Mouse (Mus musculus) subcutaneous adipose tissue, adult 2 months (tissue): ENCODE measurements around the gene Raver1. TPM values are rescaled to one million over a fixed set of nuclear protein-coding genes. Genes with fewer than 3 reads are reported as not detected.

Experiments
- polyA plus RNA-seq: library from polyadenylated mRNA; depleted of rRNA; stranded (reverse); fragments of >200 nt; gene quantifications from 2 replicates; pipeline ENCODE4 v1.2.3, GENCODE M21; 2012; ENCODE audit warnings: low replicate concordance; rRNA removed

The Raver1 gene
- 38.5 and 87.3 TPM in 2 replicates for polyA plus RNA-seq

DNA sequence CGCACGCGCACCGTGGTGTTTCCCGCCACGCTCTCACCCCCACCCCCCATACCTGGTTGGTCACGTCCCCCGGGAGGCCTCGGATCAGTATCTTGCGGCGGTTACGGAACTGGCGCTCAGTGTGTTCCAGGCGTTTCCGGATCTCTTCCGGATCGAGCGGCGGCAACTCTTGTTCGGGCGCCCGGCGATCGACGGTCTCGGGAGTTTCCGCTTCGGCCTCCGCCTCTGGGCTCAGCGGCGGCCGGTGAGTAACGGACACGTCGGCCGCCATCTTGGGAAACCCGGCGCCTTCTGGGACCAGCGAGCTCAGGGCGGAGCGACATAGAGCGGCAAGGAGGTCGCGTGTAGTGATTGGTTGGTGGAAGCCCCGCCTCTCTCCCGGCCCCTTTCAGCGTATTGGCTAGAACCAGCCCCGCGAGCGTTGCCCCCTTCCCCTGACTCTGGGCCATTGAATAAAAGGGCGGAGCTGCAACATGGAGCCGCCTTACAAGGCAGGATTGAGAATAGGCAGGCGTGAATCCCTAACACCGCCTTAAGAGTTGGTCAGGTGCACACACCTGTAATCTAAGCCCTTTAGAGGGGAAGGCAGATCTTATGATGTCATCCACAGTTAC is at the start of gene Raver1, which contains the start of gene Gm38431:
Gene Raver1, minus strand, starts transcription at position 302 of the 614 bp plus-strand sequence.
Gene Gm38431, minus strand, starts transcription at position 291 of the 614 bp plus-strand sequence.

DNA sequence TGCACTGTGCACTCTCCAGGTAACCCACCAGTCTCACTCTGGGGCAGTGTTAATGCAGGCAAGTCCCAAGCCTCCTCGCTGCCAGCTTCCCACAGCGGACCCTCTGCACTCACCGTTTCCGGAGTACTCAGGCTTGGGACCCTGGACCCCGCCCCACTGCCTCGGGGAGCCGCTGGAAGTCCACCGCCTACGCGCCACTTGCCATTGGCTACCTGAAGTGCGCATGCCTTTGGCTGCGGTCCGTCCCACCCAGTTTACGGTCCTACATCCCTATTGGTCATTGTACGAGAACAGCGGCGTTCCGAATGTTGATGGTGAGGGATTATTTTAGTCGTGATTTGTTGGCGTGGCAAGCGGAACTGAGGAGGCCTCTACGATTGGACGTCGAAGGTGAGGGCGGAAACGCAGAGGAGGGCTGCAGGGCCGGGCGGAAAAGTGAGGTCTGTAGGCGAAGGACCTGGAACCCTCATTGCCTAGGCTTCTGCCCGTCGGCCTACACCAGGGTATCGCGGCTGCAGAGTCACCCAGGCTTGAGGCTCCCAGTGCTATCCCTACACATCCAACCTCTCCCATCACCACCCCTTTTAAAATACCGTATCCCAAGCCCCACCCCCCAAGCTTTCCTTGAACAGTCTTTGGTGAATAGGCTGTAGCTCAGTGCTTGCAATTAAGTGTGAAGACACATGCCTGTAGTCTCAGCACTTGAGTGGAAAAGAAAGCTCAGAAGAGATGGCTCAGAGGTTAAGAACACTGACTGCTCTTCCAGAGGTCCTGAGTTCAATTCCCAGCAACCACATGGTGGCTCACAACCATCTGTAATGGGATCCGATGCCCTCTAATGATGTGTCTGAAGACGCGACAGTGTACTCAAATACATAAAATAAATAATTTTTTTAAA is 39.5 kb upstream of the Raver1 start, which contains the start of gene Tyk2:
Gene Tyk2, minus strand, starts transcription at position 185 of the 898 bp plus-strand sequence.

DNA sequence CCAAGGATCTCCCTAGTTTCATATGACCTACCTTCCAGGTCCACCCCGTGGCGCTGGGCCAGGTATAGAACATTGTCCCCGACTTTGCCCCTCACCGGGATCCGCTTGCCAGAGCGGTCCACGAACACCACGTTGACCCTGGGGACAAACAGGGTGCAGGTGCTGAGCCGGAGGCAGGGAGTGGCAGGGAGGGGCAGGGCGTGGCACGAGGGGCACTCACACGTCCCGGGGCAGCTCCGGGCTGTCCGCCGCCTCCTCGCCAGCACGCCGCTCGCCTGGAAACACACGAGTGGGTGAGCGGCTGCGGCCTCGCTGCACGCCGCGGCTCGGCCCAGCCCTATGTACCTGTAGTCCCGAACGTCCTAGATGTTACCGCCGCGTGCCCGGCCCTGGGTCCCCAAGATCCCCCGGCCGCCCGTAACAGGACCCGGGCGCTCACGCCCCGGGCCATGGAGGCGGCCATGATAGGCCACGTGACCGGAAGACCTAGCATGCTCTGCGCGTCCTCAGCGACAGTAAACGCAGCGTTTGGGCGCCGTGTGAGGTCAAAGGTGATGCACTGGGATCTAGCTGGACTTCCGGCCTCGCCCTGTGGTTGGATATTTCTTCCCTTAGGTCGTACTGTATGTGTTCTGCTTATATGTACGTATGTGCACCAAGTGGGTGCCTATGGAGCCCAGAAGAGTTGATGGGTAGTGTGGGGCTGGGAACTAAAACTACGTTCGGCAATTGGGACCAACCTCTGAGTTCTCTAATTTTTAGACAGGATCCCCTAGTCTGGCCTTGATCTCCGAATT is 18.6 kb downstream of the Raver1 start, which contains the start of the genes Gm49373 and Fdx1l:
Gene Gm49373, minus strand, starts transcription at position 53 of the 797 bp plus-strand sequence.
Gene Fdx1l, minus strand, starts transcription at position 571 of the 797 bp plus-strand sequence.

GRCm38 (mm10) chr9:21067006-21067684 is 24.7 kb downstream of the Raver1 start, which contains the start of gene Zglp1:
Gene Zglp1 (minus strand): TSS chr9:21067093.

DNA sequence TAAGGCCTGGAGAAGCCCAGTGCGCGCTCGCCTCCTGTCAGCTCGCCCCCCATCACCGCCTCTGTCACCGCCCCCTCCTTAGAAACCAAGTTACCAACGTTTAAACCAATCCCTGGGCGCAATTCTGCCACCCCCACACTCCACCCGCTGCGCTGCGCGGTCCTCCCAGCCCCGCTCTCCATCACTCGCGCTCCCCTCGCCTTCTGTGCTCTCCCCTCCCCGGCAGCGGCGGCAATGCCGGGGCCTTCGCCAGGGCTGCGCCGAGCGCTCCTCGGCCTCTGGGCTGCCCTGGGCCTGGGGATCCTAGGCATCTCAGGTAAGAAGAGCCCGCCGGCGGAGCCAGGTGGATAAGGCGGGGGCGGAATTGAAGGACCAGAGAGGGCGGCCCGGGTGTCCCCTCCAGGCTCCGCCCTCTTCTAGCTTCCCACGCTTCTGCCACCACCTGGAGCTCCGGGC is 59.9 kb downstream of the Raver1 start, which contains the start of gene Icam5:
Gene Icam5, plus strand, starts transcription at position 178 of the 456 bp plus-strand sequence.

GRCm38 (mm10) chr9:21029291-21030054 is 62.3 kb downstream of the Raver1 start, which contains the start of gene Icam4:
Gene Icam4 (plus strand): TSS chr9:21029373.

Other genes starting within 250 kb of the Raver1 start
- gene A230050P20Rik, start 223.4 kb downstream of the Raver1 start, polyA plus RNA-seq, result 48.6 and 128 TPM in 2 replicates
- 4.5 and 5.8 TPM in 2 replicates for gene Angptl6, start 212.3 kb downstream of the Raver1 start, polyA plus RNA-seq
- 28.2 and 102 TPM in 2 replicates for gene Ppan, start 203.8 kb downstream of the Raver1 start, polyA plus RNA-seq
- gene Eif3g, start 193.4 kb downstream of the Raver1 start, polyA plus RNA-seq, result 84.9 and 143 TPM in 2 replicates
- 12.0 and 35.0 TPM in 2 replicates for gene Dnmt1, start 132.1 kb downstream of the Raver1 start, polyA plus RNA-seq
- gene S1pr2, start 115.2 kb downstream of the Raver1 start, polyA plus RNA-seq, result 7.9 and 32.2 TPM in 2 replicates
- 120 and 141 TPM in 2 replicates for gene Mrpl4, start 89.3 kb downstream of the Raver1 start, polyA plus RNA-seq
- gene Icam1, start 76.0 kb downstream of the Raver1 start, polyA plus RNA-seq, result 23.9 and 35.6 TPM in 2 replicates
- gene Icam4, start 62.6 kb downstream of the Raver1 start, polyA plus RNA-seq, result 0.16 and 0.45 TPM in 2 replicates
- 0.13 and 1.3 TPM in 2 replicates for gene Icam5, start 59.9 kb downstream of the Raver1 start, polyA plus RNA-seq
- gene Zglp1, start 24.9 kb downstream of the Raver1 start, polyA plus RNA-seq, result 0.39 TPM in 1 of 2 replicates, not detected in the other
- gene Gm49373, start 18.9 kb downstream of the Raver1 start, polyA plus RNA-seq, result 0.19 and 0.48 TPM in 2 replicates
- gene Fdx1l, start 18.4 kb downstream of the Raver1 start, polyA plus RNA-seq, result 67.7 and 90.0 TPM in 2 replicates
- 1.6 and 3.5 TPM in 2 replicates for gene Gm38431, start within 50 bp of the Raver1 start, polyA plus RNA-seq
- gene Tyk2, start 39.2 kb upstream of the Raver1 start, polyA plus RNA-seq, result 30.7 and 32.8 TPM in 2 replicates
- 55.1 and 87.0 TPM in 2 replicates for gene Cdc37, start 58.0 kb upstream of the Raver1 start, polyA plus RNA-seq
- 14.4 and 17.0 TPM in 2 replicates for gene Pde4a, start 73.7 kb upstream of the Raver1 start, polyA plus RNA-seq
- gene Keap1, start 147.4 kb upstream of the Raver1 start, polyA plus RNA-seq, result 63.2 and 85.9 TPM in 2 replicates
- 0.46 and 1.4 TPM in 2 replicates for gene S1pr5, start 156.4 kb upstream of the Raver1 start, polyA plus RNA-seq
- gene Atg4d, start 173.3 kb upstream of the Raver1 start, polyA plus RNA-seq, result 27.9 and 34.3 TPM in 2 replicates
- 24.1 and 24.6 TPM in 2 replicates for gene Kri1, start 196.0 kb upstream of the Raver1 start, polyA plus RNA-seq
- gene Cdkn2d, start 199.4 kb upstream of the Raver1 start, polyA plus RNA-seq, result 28.0 and 33.8 TPM in 2 replicates
- gene Ap1m2, start 220.3 kb upstream of the Raver1 start, polyA plus RNA-seq, result 0.10 and 24.9 TPM in 2 replicates
- gene Slc44a2, start 228.7 kb upstream of the Raver1 start, polyA plus RNA-seq, result 49.0 and 101 TPM in 2 replicates